Comparison of ENCODE assay signal across 23 mouse cellular contexts in the genomic region with DNA sequence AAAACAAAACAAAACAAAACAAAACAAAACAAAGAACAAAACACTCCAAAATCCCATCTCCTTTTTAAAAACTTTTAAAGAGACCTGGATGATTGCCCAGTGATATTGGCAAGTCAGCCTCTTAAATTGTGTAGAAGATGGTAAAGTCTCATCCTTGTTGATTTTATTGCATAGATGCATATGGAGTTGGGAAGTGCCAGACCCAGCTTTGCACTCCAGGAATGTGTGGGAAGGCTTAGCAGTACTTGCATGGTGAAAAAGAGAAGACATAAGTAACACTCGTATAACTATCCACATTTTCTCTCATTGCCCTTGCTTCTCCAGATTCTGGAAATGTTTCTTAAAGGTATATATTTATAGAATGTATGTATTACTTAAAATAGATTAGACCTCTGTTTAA.
DNase-seq lines count a peak whose midpoint lies in the region; ATAC-seq lines count a peak whose summit lies in the region.
"Had no signal": no experiment of that assay in that cellular context is flagged by ENCODE, and none has a peak within 500 bp of the region (broad histone marks: within the 10 kb centered on the region; RNA-seq: fewer than 3 reads in every experiment).

No protein-coding gene starts in this region.

- ATAC-seq in forebrain, embryonic 13.5 days = peak; percentile 48; the same call in 1 of the 2 replicates
- no peak for ATAC-seq in forebrain, embryonic 11.5 days (replicated peaks; ENCODE audit: low FRiP score)
- ATAC-seq: hindbrain, postnatal 0 days; intestine, postnatal 0 days; midbrain, embryonic 15.5 days had no signal

- no peaks in the 10 kb centered on the region for H3K36me3 ChIP-seq in forebrain, embryonic 13.5 days (ENCODE audit: poor library complexity, severe bottlenecking)
- H3K36me3 ChIP-seq in forebrain, embryonic 11.5 days (ENCODE audit: control insufficient read depth, insufficient read depth, low read length) = no peaks in the 10 kb centered on the region
- H3K36me3 ChIP-seq: heart, embryonic 12.5 days; hindbrain, embryonic 10.5 days; kidney, embryonic 15.5 days; midbrain, embryonic 15.5 days; neural tube, embryonic 13.5 days had no signal

- H3K27me3 ChIP-seq in forebrain, embryonic 13.5 days = no peaks in the 10 kb centered on the region
- H3K27me3 ChIP-seq in forebrain, embryonic 11.5 days (ENCODE audit: control insufficient read depth, insufficient read depth, low read length) = no peaks in the 10 kb centered on the region
- H3K27me3 ChIP-seq: heart, embryonic 12.5 days; kidney, embryonic 15.5 days; midbrain, embryonic 15.5 days; neural tube, embryonic 13.5 days had no signal

- 85% methylated on average over 1 of the region's 1 CpGs for WGBS in forebrain, embryonic 13.5 days
- 81% methylated on average over 1 of the region's 1 CpGs for WGBS in forebrain, embryonic 11.5 days

- no peak overlapping the region for H3K27ac ChIP-seq in forebrain, embryonic 13.5 days
- no peak overlapping the region for H3K27ac ChIP-seq in forebrain, embryonic 11.5 days (ENCODE audit: low read depth, low read length)
- H3K27ac ChIP-seq: hindbrain, embryonic 10.5 days; hindbrain, postnatal 0 days; kidney, embryonic 15.5 days; midbrain, embryonic 15.5 days; neural tube, embryonic 13.5 days had no signal

- no peak for DNase-seq in forebrain, embryonic 11.5 days (ENCODE audit: low spot score)
- peak; percentile 15 to 33 for DNase-seq in left cerebral cortex, adult 18-20 months (ENCODE audit: low spot score in 2 of 2)
- no peak for DNase-seq in left cerebral cortex, postnatal 4 days
- DNase-seq in frontal cortex, postnatal 36 days (ENCODE audit: low spot score in 2 of 2) = peak; percentile 30 to 65
- peak; percentile 6 to 33 for DNase-seq in right cerebral cortex, postnatal 36 days (ENCODE audit: low spot score in 2 of 2)
- DNase-seq in c-Kit-positive CD71-positive TER-119-positive erythroid progenitor cells, embryonic 14.5 days (ENCODE audit: low spot score) = no peak
- no peak for DNase-seq in T-cell, adult 2 months (ENCODE audit: low spot score)
- DNase-seq: adrenal gland, postnatal 14 days; cerebellum, adult 11-12 months; cerebellum, postnatal 14 days; gastrocnemius, postnatal 10 days; heart, postnatal 10 days; kidney, postnatal 36 days; lung, postnatal 4 days; thymus, postnatal 36 days had no signal

- no peak overlapping the region for H3K9ac ChIP-seq in forebrain, embryonic 13.5 days
- H3K9ac ChIP-seq in forebrain, embryonic 11.5 days (ENCODE audit: low read length) = no peak overlapping the region
- H3K9ac ChIP-seq: heart, embryonic 12.5 days; kidney, embryonic 15.5 days; midbrain, embryonic 15.5 days; neural tube, embryonic 13.5 days had no signal

- intact Hi-C loops in left cerebral cortex, postnatal 4 days (cut with DNase I) = no loop called here

- H3K4me3 ChIP-seq in forebrain, embryonic 13.5 days = no peak overlapping the region
- no peak overlapping the region for H3K4me3 ChIP-seq in forebrain, embryonic 11.5 days (ENCODE audit: low read depth, low read length)
- H3K4me3 ChIP-seq: heart, embryonic 12.5 days; hindbrain, embryonic 10.5 days; kidney, embryonic 15.5 days; midbrain, embryonic 15.5 days; neural tube, embryonic 13.5 days had no signal

- no peak overlapping the region for H3K4me2 ChIP-seq in forebrain, embryonic 13.5 days
- no peak overlapping the region for H3K4me2 ChIP-seq in forebrain, embryonic 11.5 days (ENCODE audit: low read depth, low read length, severe bottlenecking)
- H3K4me2 ChIP-seq: heart, embryonic 12.5 days; kidney, embryonic 15.5 days; midbrain, embryonic 15.5 days; neural tube, embryonic 13.5 days had no signal

- H3K4me1 ChIP-seq in forebrain, embryonic 13.5 days = no peaks in the 10 kb centered on the region
- no peaks in the 10 kb centered on the region for H3K4me1 ChIP-seq in forebrain, embryonic 11.5 days (replicated peaks; ENCODE audit: control insufficient read depth, insufficient read depth, low read length)
- H3K4me1 ChIP-seq: heart, embryonic 12.5 days; hindbrain, embryonic 10.5 days; kidney, embryonic 15.5 days; midbrain, embryonic 15.5 days; neural tube, embryonic 13.5 days had no signal

- no peaks in the 10 kb centered on the region for H3K9me3 ChIP-seq in forebrain, embryonic 13.5 days (replicated peaks)
- H3K9me3 ChIP-seq in forebrain, embryonic 11.5 days (ENCODE audit: control insufficient read depth, low read length) = no peaks in the 10 kb centered on the region
- H3K9me3 ChIP-seq: heart, embryonic 12.5 days; hindbrain, embryonic 10.5 days; kidney, embryonic 15.5 days; midbrain, embryonic 15.5 days; neural tube, embryonic 13.5 days had no signal

Comparison
In these comparisons a context has a peak if more than half of its experiments do, and no peak if none do; other contexts are left out.
1. DNase-seq: peak in left cerebral cortex, adult 18-20 months (2 of 2), frontal cortex, postnatal 36 days (2 of 2) and right cerebral cortex, postnatal 36 days (2 of 2); none in forebrain, embryonic 11.5 days (single experiment), left cerebral cortex, postnatal 4 days (single experiment), c-Kit-positive CD71-positive TER-119-positive erythroid progenitor cells, embryonic 14.5 days (single experiment) and T-cell, adult 2 months (single experiment).